Mouse (Mus musculus) stomach, embryonic 14.5 days (tissue): ENCODE data around the gene Il20. TPM values are rescaled to one million over a fixed set of nuclear protein-coding genes. Genes with fewer than 3 reads are reported as not detected.

ENCODE experiments used
- ATAC-seq: fragments of 200-750 bp; cut with Nextera tagmentation; 2 replicates; pipeline ENCODE4 v1.8.0; 2017; ENCODE audit warnings: low read depth, moderate TSS enrichment; ENCODE audit not compliant: insufficient number of reproducible peaks, insufficient read depth, low FRiP score
- H3K27ac ChIP-seq: fragments of 300-500 bp; sonication (generic); 2 replicates; pipeline ENCODE4 v1.5.1; 2014; ENCODE audit warnings: mild to moderate bottlenecking, low read length, moderate library complexity, mixed read lengths
- H3K27me3 ChIP-seq: fragments of 300-500 bp; sonication (generic); 2 replicates; pipeline ENCODE4 v1.6.1; 2014; ENCODE audit warnings: low read length, control low read depth, mixed read lengths; ENCODE audit not compliant: control insufficient read depth, insufficient read depth
- H3K36me3 ChIP-seq: fragments of 300-500 bp; sonication (generic); 2 replicates; pipeline ENCODE4 v1.6.1; 2014; ENCODE audit warnings: mild to moderate bottlenecking, control low read depth, low read length, moderate library complexity, mixed read lengths; ENCODE audit not compliant: control insufficient read depth, insufficient read depth
- H3K4me1 ChIP-seq: fragments of 300-500 bp; sonication (generic); 2 replicates; pipeline ENCODE4 v1.6.1; 2014; ENCODE audit warnings: low read length, control low read depth, mixed read lengths; ENCODE audit not compliant: control insufficient read depth, insufficient read depth
- H3K4me2 ChIP-seq: fragments of 300-500 bp; sonication (generic); replicated peaks from 2 replicates; pipeline ENCODE4 v1.6.1; 2014; ENCODE audit warnings: low read depth, low read length, control low read depth
- H3K4me3 ChIP-seq: fragments of 300-500 bp; sonication (generic); 2 replicates; pipeline ENCODE4 v1.5.1; 2014; ENCODE audit warnings: low read depth, low read length, control low read depth
- H3K9ac ChIP-seq: fragments of 300-500 bp; sonication (generic); replicated peaks from 2 replicates; pipeline ENCODE4 v1.6.1; 2014; ENCODE audit warnings: low read depth, mild to moderate bottlenecking, control low read depth, low read length, moderate library complexity, mixed read lengths
- H3K9me3 ChIP-seq: fragments of 300-500 bp; sonication (generic); 2 replicates; pipeline ENCODE4 v1.6.1; 2016; ENCODE audit warnings: low read depth, low read length, control low read depth; ENCODE audit not compliant: control insufficient read depth
- WGBS: fragments of 180-500 bp; shearing (Covaris S2); extraction: QIAGEN DNeasy Blood & Tissue Kit; methylation state at CpG from one replicate; pipeline ENCODE4 v1.1.7; 2014; 5-methylcytosine and 5-hydroxymethylcytosine counted together
- polyA plus RNA-seq: library from polyadenylated mRNA; unstranded; fragments of >200 nt; fragmentation: Nextera tagmentation; extraction: Ambion mirVana; gene quantifications from 2 replicates; pipeline ENCODE4 v1.2.1, GENCODE M21; 2014

The Il20 gene
- polyA plus RNA-seq, 1 experiment from 2014 or later = not detected

GRCm38 (mm10) chr1:130877889-130878614 is 33.2 kb downstream of the Il20 start:
- no peaks in the 10 kb centered on the region for H3K27me3 ChIP-seq

GRCm38 (mm10) chr1:130876931-130877509 is 34.2 kb downstream of the Il20 start:
- Histone ChIP-seq H3K27ac (no peak overlapping the region), H3K9ac (no peak overlapping the region), H3K4me3 (no peak overlapping the region), H3K4me1 (0 out of 2 replicates have a peak, but pooled peaks cover 4% of the 10 kb centered on the region), H3K36me3 (no peaks in the 10 kb centered on the region), H3K9me3 (no peaks in the 10 kb centered on the region), H3K27me3 (no peaks in the 10 kb centered on the region), H3K4me2 (no peak overlapping the region)
- 22% methylated on average over 3 of the region's 3 CpGs for WGBS
- no peak for ATAC-seq

More at GRCm38 (mm10) chr1:130877889-130878614, 33.2 kb downstream of the Il20 start:
- Histone ChIP-seq H3K27ac (no peak overlapping the region), H3K9ac (no peak overlapping the region), H3K4me3 (peak overlapping the region; percentile 37), H3K4me2 (peak overlapping the region; percentile 78), H3K4me1 (0 out of 2 replicates have a peak, but pooled peaks cover 4% of the 10 kb centered on the region), H3K36me3 (no peaks in the 10 kb centered on the region), H3K9me3 (no peaks in the 10 kb centered on the region)
- peak; percentile 54; the same call in 1 of the 2 replicates for ATAC-seq
- WGBS = 3% methylated on average over 43 of the region's 43 CpGs

- no peak overlapping the region for H3K27ac ChIP-seq
These were observed 35.3 kb downstream of the Il20 start for GRCm38 (mm10) chr1:130875910-130876309.

GRCm38 (mm10) chr1:130875139-130875538 is 36.1 kb downstream of the Il20 start:
- no peak overlapping the region for H3K4me2 ChIP-seq
- ATAC-seq = no peak

More at GRCm38 (mm10) chr1:130875910-130876309, 35.3 kb downstream of the Il20 start:
- Histone ChIP-seq H3K4me1 (0 out of 2 replicates have a peak, but pooled peaks cover 4% of the 10 kb centered on the region), H3K36me3 (no peaks in the 10 kb centered on the region), H3K4me3 (no peak overlapping the region), H3K9ac (no peak overlapping the region), H3K4me2 (no peak overlapping the region), H3K27me3 (no peaks in the 10 kb centered on the region), H3K9me3 (no peaks in the 10 kb centered on the region)
- 70% methylated on average over 3 of the region's 3 CpGs for WGBS
- ATAC-seq = no peak

GRCm38 (mm10) chr1:130872912-130873311 is 38.3 kb downstream of the Il20 start:
- Histone ChIP-seq H3K4me1 (no peaks in the 10 kb centered on the region), H3K9ac (no peak overlapping the region), H3K4me3 (no peak overlapping the region), H3K27me3 (no peaks in the 10 kb centered on the region), H3K4me2 (no peak overlapping the region), H3K9me3 (no peaks in the 10 kb centered on the region), H3K36me3 (no peaks in the 10 kb centered on the region), H3K27ac (no peak overlapping the region)
- ATAC-seq = no peak
- 89% methylated on average over 2 of the region's 2 CpGs for WGBS

More at GRCm38 (mm10) chr1:130875139-130875538, 36.1 kb downstream of the Il20 start:
- 42% methylated on average over 3 of the region's 3 CpGs for WGBS
- Histone ChIP-seq H3K27me3 (no peaks in the 10 kb centered on the region), H3K9me3 (no peaks in the 10 kb centered on the region), H3K4me1 (0 out of 2 replicates have a peak, but pooled peaks cover 4% of the 10 kb centered on the region), H3K27ac (no peak overlapping the region), H3K36me3 (no peaks in the 10 kb centered on the region), H3K4me3 (no peak overlapping the region), H3K9ac (no peak overlapping the region)

GRCm38 (mm10) chr1:130865541-130866221 is 45.6 kb downstream of the Il20 start, which contains the start of gene Fcmr:
TSS of gene Fcmr (plus strand) at chr1:130865669.
- H3K9me3 ChIP-seq = no peaks in the 10 kb centered on the region
- WGBS = 83% methylated on average over 7 of the region's 7 CpGs
- no peak within 1 kb of the TSS for H3K9ac ChIP-seq
- H3K36me3 ChIP-seq = no peaks in the 10 kb centered on the region
- ATAC-seq = no peak
- H3K27me3 ChIP-seq = no peaks in the 10 kb centered on the region
- H3K4me2 ChIP-seq = no peak within 1 kb of the TSS
- no peaks in the 10 kb centered on the region for H3K4me1 ChIP-seq
- H3K4me3 ChIP-seq = no peak within 1 kb of the TSS
- no peak within 1 kb of the TSS for H3K27ac ChIP-seq

- no peak for ATAC-seq
- no peaks in the 10 kb centered on the region for H3K36me3 ChIP-seq
- H3K4me3 ChIP-seq = no peak overlapping the region
- H3K9me3 ChIP-seq = no peaks in the 10 kb centered on the region
- H3K4me2 ChIP-seq = no peak overlapping the region
- no peaks in the 10 kb centered on the region for H3K4me1 ChIP-seq
- no peaks in the 10 kb centered on the region for H3K27me3 ChIP-seq
- no peak overlapping the region for H3K9ac ChIP-seq
- no peak overlapping the region for H3K27ac ChIP-seq
- WGBS = 93% methylated on average over 5 of the region's 5 CpGs
These were observed 46.5 kb downstream of the Il20 start for GRCm38 (mm10) chr1:130864741-130865140.

GRCm38 (mm10) chr1:130864238-130864637 is 47.0 kb downstream of the Il20 start:
- no peak overlapping the region for H3K9ac ChIP-seq
- H3K4me2 ChIP-seq = no peak overlapping the region
- H3K27me3 ChIP-seq = no peaks in the 10 kb centered on the region
- no peaks in the 10 kb centered on the region for H3K4me1 ChIP-seq
- no peak overlapping the region for H3K27ac ChIP-seq
- no peaks in the 10 kb centered on the region for H3K36me3 ChIP-seq
- no peaks in the 10 kb centered on the region for H3K9me3 ChIP-seq
- no peak for ATAC-seq
- WGBS = 78% methylated on average over 4 of the region's 4 CpGs
- H3K4me3 ChIP-seq = no peak overlapping the region
